Mouse (Mus musculus): Measurements from ENCODE around the gene Kif26b. TPM values are rescaled to one million over a fixed set of nuclear protein-coding genes. Genes with fewer than 3 reads are reported as not detected.

Gene Kif26b
- polyA plus RNA-seq, 1 experiment from 2014 or later: 13.5 TPM

GRCm38 (mm10) chr1:178573406-178574032 is 44.6 kb downstream of the Kif26b start:
- H3K4me3 ChIP-seq: no peak overlapping the region
- no peak for DNase-seq (ENCODE audit: low spot score)
- no peak overlapping the region for H3K27ac ChIP-seq
- peaks cover 32% of the 10 kb centered on the region for H3K4me1 ChIP-seq
- H3K36me3 ChIP-seq: peaks cover 29% of the 10 kb centered on the region
- no peaks in the 10 kb centered on the region for H3K9me3 ChIP-seq
- 72% methylated on average over 4 of the region's 4 CpGs for WGBS
- no peaks in the 10 kb centered on the region for H3K27me3 ChIP-seq (ENCODE audit: insufficient read depth, poor library complexity, severe bottlenecking)

GRCm38 (mm10) chr1:178575706-178576105 is 46.8 kb downstream of the Kif26b start:
- peaks cover 24% of the 10 kb centered on the region for H3K4me1 ChIP-seq
- no peaks in the 10 kb centered on the region for H3K27me3 ChIP-seq (ENCODE audit: insufficient read depth, poor library complexity, severe bottlenecking)
- H3K4me3 ChIP-seq: no peak overlapping the region
- DNase-seq (ENCODE audit: low spot score): no peak
- 77% methylated on average over 2 of the region's 2 CpGs for WGBS
- H3K36me3 ChIP-seq: peaks cover 40% of the 10 kb centered on the region
- H3K9me3 ChIP-seq: no peaks in the 10 kb centered on the region
- no peak overlapping the region for H3K27ac ChIP-seq

GRCm38 (mm10) chr1:178576926-178577325 is 48.0 kb downstream of the Kif26b start:
- DNase-seq (ENCODE audit: low spot score): no peak
- H3K27ac ChIP-seq: no peak overlapping the region
- H3K4me3 ChIP-seq: no peak overlapping the region
- H3K9me3 ChIP-seq: no peaks in the 10 kb centered on the region
- peaks cover 45% of the 10 kb centered on the region for H3K36me3 ChIP-seq
- WGBS: 84% methylated on average over 3 of the region's 3 CpGs
- H3K4me1 ChIP-seq: peaks cover 20% of the 10 kb centered on the region
- H3K27me3 ChIP-seq (ENCODE audit: insufficient read depth, poor library complexity, severe bottlenecking): no peaks in the 10 kb centered on the region

- H3K4me3 ChIP-seq: no peak overlapping the region
- H3K27me3 ChIP-seq (ENCODE audit: insufficient read depth, poor library complexity, severe bottlenecking): no peaks in the 10 kb centered on the region
- H3K9me3 ChIP-seq: no peaks in the 10 kb centered on the region
- H3K36me3 ChIP-seq: peaks cover 8% of the 10 kb centered on the region
- no peak overlapping the region for H3K27ac ChIP-seq
- H3K4me1 ChIP-seq: peaks cover 15% of the 10 kb centered on the region
- WGBS: 79% methylated on average over 5 of the region's 5 CpGs
- no peak for DNase-seq (ENCODE audit: low spot score)
These were observed 56.6 kb downstream of the Kif26b start for GRCm38 (mm10) chr1:178585366-178586020.

- H3K4me1 ChIP-seq: peaks cover 12% of the 10 kb centered on the region
- H3K27me3 ChIP-seq (ENCODE audit: insufficient read depth, poor library complexity, severe bottlenecking): no peaks in the 10 kb centered on the region
- no peak for DNase-seq (ENCODE audit: low spot score)
- WGBS: 79% methylated on average over 13 of the region's 13 CpGs
- peaks cover 4% of the 10 kb centered on the region; the same call in 1 of the 2 replicates for H3K36me3 ChIP-seq
- H3K9me3 ChIP-seq: no peaks in the 10 kb centered on the region
- no peak overlapping the region for H3K4me3 ChIP-seq
- no peak overlapping the region for H3K27ac ChIP-seq
These were observed 61.6 kb downstream of the Kif26b start for GRCm38 (mm10) chr1:178590229-178591171.

- no peaks in the 10 kb centered on the region for H3K27me3 ChIP-seq (ENCODE audit: insufficient read depth, poor library complexity, severe bottlenecking)
- no peak overlapping the region for H3K4me3 ChIP-seq
- no peak for DNase-seq (ENCODE audit: low spot score)
- H3K9me3 ChIP-seq: no peaks in the 10 kb centered on the region
- H3K36me3 ChIP-seq: peaks cover 8% of the 10 kb centered on the region; the same call in 1 of the 2 replicates
- H3K27ac ChIP-seq: no peak overlapping the region
- peaks cover 22% of the 10 kb centered on the region for H3K4me1 ChIP-seq
- WGBS: 90% methylated on average over 3 of the region's 3 CpGs
These were observed 68.2 kb downstream of the Kif26b start for GRCm38 (mm10) chr1:178597113-178597512.

GRCm38 (mm10) chr1:178597757-178598156 is 68.8 kb downstream of the Kif26b start:
- H3K27ac ChIP-seq: no peak overlapping the region
- WGBS: 38% methylated on average over 6 of the region's 6 CpGs

GRCm38 (mm10) chr1:178600851-178601569 is 72.1 kb downstream of the Kif26b start:
- 83% methylated on average over 15 of the region's 15 CpGs for WGBS
- peaks cover 11% of the 10 kb centered on the region; the same call in 1 of the 2 replicates for H3K36me3 ChIP-seq
- H3K9me3 ChIP-seq: no peaks in the 10 kb centered on the region
- H3K4me3 ChIP-seq: no peak overlapping the region
- peaks cover 19% of the 10 kb centered on the region for H3K4me1 ChIP-seq
- H3K27ac ChIP-seq: no peak overlapping the region
- H3K27me3 ChIP-seq (ENCODE audit: insufficient read depth, poor library complexity, severe bottlenecking): no peaks in the 10 kb centered on the region
- no peak for DNase-seq (ENCODE audit: low spot score)

More at GRCm38 (mm10) chr1:178597757-178598156, 68.8 kb downstream of the Kif26b start:
- H3K4me3 ChIP-seq: no peak overlapping the region
- no peaks in the 10 kb centered on the region for H3K9me3 ChIP-seq
- peaks cover 6% of the 10 kb centered on the region; the same call in 1 of the 2 replicates for H3K36me3 ChIP-seq
- peaks cover 22% of the 10 kb centered on the region for H3K4me1 ChIP-seq
- DNase-seq (ENCODE audit: low spot score): no peak
- no peaks in the 10 kb centered on the region for H3K27me3 ChIP-seq (ENCODE audit: insufficient read depth, poor library complexity, severe bottlenecking)

GRCm38 (mm10) chr1:178609151-178609775 is 80.3 kb downstream of the Kif26b start:
- peaks cover 53% of the 10 kb centered on the region for H3K4me1 ChIP-seq
- WGBS: 76% methylated on average over 8 of the region's 8 CpGs
- peak overlapping the region; percentile 53 for H3K27ac ChIP-seq
- peaks cover under 1% of the 10 kb centered on the region; the same call in 1 of the 2 replicates for H3K36me3 ChIP-seq
- DNase-seq (ENCODE audit: low spot score): no peak
- no peaks in the 10 kb centered on the region for H3K9me3 ChIP-seq
- no peaks in the 10 kb centered on the region for H3K27me3 ChIP-seq (ENCODE audit: insufficient read depth, poor library complexity, severe bottlenecking)
- no peak overlapping the region for H3K4me3 ChIP-seq

- Histone ChIP-seq H3K9me3 (no peaks in the 10 kb centered on the region), H3K36me3 (no peaks in the 10 kb centered on the region), H3K4me1 (peaks cover 50% of the 10 kb centered on the region), H3K27ac (peak overlapping the region; percentile 43), H3K4me3 (no peak overlapping the region), H3K27me3 (ENCODE audit: insufficient read depth, poor library complexity, severe bottlenecking) (no peaks in the 10 kb centered on the region)
- 81% methylated on average over 15 of the region's 15 CpGs for WGBS
- no peak for DNase-seq (ENCODE audit: low spot score)
These were observed 82.6 kb downstream of the Kif26b start for GRCm38 (mm10) chr1:178611512-178611911.

- H3K4me1 ChIP-seq: 0 out of 2 replicates have a peak, but pooled peaks cover 10% of the 10 kb centered on the region
These were observed 92.4 kb downstream of the Kif26b start for GRCm38 (mm10) chr1:178621301-178621700.

GRCm38 (mm10) chr1:178623889-178624288 is 95.0 kb downstream of the Kif26b start:
- Histone ChIP-seq H3K27ac (no peak overlapping the region), H3K36me3 (peaks cover 9% of the 10 kb centered on the region; the same call in 1 of the 2 replicates), H3K9me3 (no peaks in the 10 kb centered on the region), H3K27me3 (ENCODE audit: insufficient read depth, poor library complexity, severe bottlenecking) (no peaks in the 10 kb centered on the region), H3K4me1 (0 out of 2 replicates have a peak, but pooled peaks cover 15% of the 10 kb centered on the region), H3K4me3 (no peak overlapping the region)
- DNase-seq (ENCODE audit: low spot score): no peak
- 82% methylated on average over 9 of the region's 9 CpGs for WGBS

More at GRCm38 (mm10) chr1:178621301-178621700, 92.4 kb downstream of the Kif26b start:
- 0 out of 2 replicates have a peak, but pooled peaks cover 5% of the 10 kb centered on the region for H3K36me3 ChIP-seq
- no peaks in the 10 kb centered on the region for H3K27me3 ChIP-seq (ENCODE audit: insufficient read depth, poor library complexity, severe bottlenecking)
- 73% methylated on average over 2 of the region's 2 CpGs for WGBS
- H3K27ac ChIP-seq: no peak overlapping the region
- H3K4me3 ChIP-seq: no peak overlapping the region
- H3K9me3 ChIP-seq: no peaks in the 10 kb centered on the region
- DNase-seq (ENCODE audit: low spot score): no peak

Data from heart, embryonic 10.5 days (tissue).